Mouse (Mus musculus) testis, adult 2 months (tissue): ENCODE data around the gene Gm10097.

ENCODE experiments used
- CTCF ChIP-seq: fragments of 200-500 bp; IDR thresholded peaks from 2 replicates; pipeline ENCODE4 v1.5.1; 2012; ENCODE audit warnings: low read depth, mild to moderate bottlenecking, inconsistent platforms, low read length, moderate library complexity; ENCODE audit not compliant: control insufficient read depth, insufficient read depth, insufficient replicate concordance
- POLR2A ChIP-seq: fragments of 200-500 bp; IDR thresholded peaks from 2 replicates; pipeline ENCODE4 v1.6.1; 2012; ENCODE audit warnings: low read depth, mild to moderate bottlenecking, inconsistent platforms, low read length, moderate library complexity; ENCODE audit not compliant: control insufficient read depth

DNA sequence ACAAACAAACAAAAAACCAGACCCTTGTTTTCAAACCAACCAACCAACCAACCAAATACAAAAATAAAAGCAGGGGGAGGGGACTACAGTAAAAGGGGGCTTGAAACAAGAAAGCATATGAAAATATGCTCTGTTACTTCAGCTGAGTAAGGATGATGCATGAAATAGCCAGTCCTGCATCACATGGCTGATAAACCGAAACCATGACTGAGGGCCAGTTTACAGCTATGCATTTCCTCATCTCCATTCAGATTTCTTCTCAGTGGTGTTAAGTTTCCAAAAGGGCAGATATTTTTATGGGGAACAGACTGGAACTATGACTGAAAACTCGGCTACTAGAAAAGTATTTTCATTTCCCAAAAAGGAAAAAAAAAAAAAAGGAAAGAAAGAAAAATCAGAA lies 39.8 kb upstream of the Gm10097 start:
- TF ChIP-seq CTCF (no peak), POLR2A (no peak)
